9 mouse cellular contexts compared by ENCODE assay signal in the genomic region with DNA sequence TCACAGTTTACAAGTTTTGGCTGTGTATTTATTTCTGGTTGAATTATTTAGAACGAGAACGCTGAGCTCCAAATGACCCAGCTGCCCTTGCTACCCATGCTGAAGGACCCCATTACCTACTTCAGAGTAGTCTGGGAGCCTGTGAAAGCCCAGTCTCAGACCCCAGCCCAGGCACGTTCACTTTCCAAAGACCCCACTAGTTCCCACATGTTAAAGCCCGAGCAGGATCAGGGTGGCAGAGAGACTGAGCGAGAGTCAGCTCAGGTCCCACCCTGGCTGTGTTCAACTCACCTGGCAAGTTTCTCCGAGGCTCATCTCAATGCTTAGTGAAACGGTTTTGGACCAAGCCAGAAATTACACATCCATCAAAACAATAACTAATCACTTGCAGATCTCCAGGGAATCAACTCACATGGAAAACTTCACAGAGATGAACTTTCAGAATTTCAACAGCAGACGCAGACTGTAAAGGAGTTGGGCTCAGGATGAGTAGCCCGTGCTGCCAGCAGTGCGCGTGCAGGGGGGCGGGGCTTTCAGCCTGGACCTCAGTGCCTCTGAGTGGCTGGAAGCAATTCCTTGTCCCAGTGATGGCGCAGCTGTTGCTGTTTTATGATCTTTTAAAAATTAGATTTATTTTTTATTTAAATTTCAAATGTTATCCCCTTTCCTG. TPM values are rescaled to one million over a fixed set of nuclear protein-coding genes. Genes with fewer than 3 reads are reported as not detected.
A peak's percentile ranks its signal among the peaks of the same experiment; 100 is the strongest.
DNase-seq lines count a peak whose midpoint lies in the region; ATAC-seq and TF ChIP-seq lines count a peak whose summit lies in the region.
"Had no signal": no experiment of that assay in that cellular context is flagged by ENCODE, and none has a peak within 500 bp of the region (broad histone marks: within the 10 kb centered on the region; RNA-seq: fewer than 3 reads in every experiment).

No protein-coding gene starts in this region.

- TF ChIP-seq EP300 in ES-Bruce4 (IDR thresholded peaks at IDR 0.05; ENCODE audit: insufficient read depth, low read depth, low read length): no peak
- no peak for TF ChIP-seq EP300 in heart, postnatal 0 days (IDR thresholded peaks at IDR 0.05; ENCODE audit: low read depth)

- peak; percentile 52; the same call in 1 of the 2 replicates for ATAC-seq in heart, postnatal 0 days (ENCODE audit: insufficient read depth, low read depth)
- peak; percentile 76; the same call in 1 of the 2 replicates for ATAC-seq in kidney, postnatal 0 days (replicated peaks; ENCODE audit: low FRiP score, low read depth)

- H3K4me1 ChIP-seq in ES-Bruce4 (ENCODE audit: control insufficient read depth, insufficient read depth, low read length): no peaks in the 10 kb centered on the region
- H3K4me1 ChIP-seq in heart, postnatal 0 days (ENCODE audit: control insufficient read depth, insufficient read depth): peaks cover 5% of the 10 kb centered on the region; the same call in 1 of the 2 replicates
- no peaks in the 10 kb centered on the region; the same call in 1 of the 2 replicates for H3K4me1 ChIP-seq in kidney, postnatal 0 days (replicated peaks; ENCODE audit: insufficient read depth, low read length)

- TF ChIP-seq CTCF in ES-Bruce4 (IDR thresholded peaks at IDR 0.05; ENCODE audit: low read depth, low read length): no peak
- TF ChIP-seq CTCF in heart, postnatal 0 days (IDR thresholded peaks at IDR 0.05; ENCODE audit: low read depth): no peak
- no peak for TF ChIP-seq CTCF in kidney, postnatal 0 days (IDR thresholded peaks at IDR 0.05; ENCODE audit: low read depth)

- H3K27me3 ChIP-seq in ES-Bruce4 (ENCODE audit: control insufficient read depth, insufficient read depth, low read length, poor library complexity, severe bottlenecking): no peaks in the 10 kb centered on the region
- no peaks in the 10 kb centered on the region for H3K27me3 ChIP-seq in heart, postnatal 0 days (ENCODE audit: control insufficient read depth, insufficient read depth, low read length)
- no peaks in the 10 kb centered on the region for H3K27me3 ChIP-seq in kidney, postnatal 0 days (ENCODE audit: insufficient read depth, low read length)

- H3K9ac ChIP-seq in ES-Bruce4 (ENCODE audit: low read depth, poor library complexity, severe bottlenecking): peak overlapping the region; percentile 70
- H3K9ac ChIP-seq in heart, postnatal 0 days (replicated peaks; ENCODE audit: low read depth, low read length): peak overlapping the region; percentile 61
- peak overlapping the region; percentile 65 for H3K9ac ChIP-seq in kidney, postnatal 0 days (ENCODE audit: low read depth, low read length)

- no peaks in the 10 kb centered on the region for H3K9me3 ChIP-seq in ES-Bruce4 (replicated peaks; ENCODE audit: control insufficient read depth, insufficient read depth, low read length, poor library complexity, severe bottlenecking)
- no peaks in the 10 kb centered on the region for H3K9me3 ChIP-seq in heart, postnatal 0 days (replicated peaks; ENCODE audit: control insufficient read depth, low read length)
- H3K9me3 ChIP-seq in kidney, postnatal 0 days (replicated peaks; ENCODE audit: low read length): no peaks in the 10 kb centered on the region

- peak overlapping the region; percentile 94 for H3K4me2 ChIP-seq in heart, postnatal 0 days (ENCODE audit: low read depth, low read length)
- H3K4me2 ChIP-seq in kidney, postnatal 0 days (ENCODE audit: low read length): peak overlapping the region; percentile 78

- H3K4me3 ChIP-seq in ES-Bruce4 (ENCODE audit: low read depth, low read length): peak overlapping the region; percentile 87
- peak overlapping the region; percentile 66 for H3K4me3 ChIP-seq in heart, postnatal 0 days (ENCODE audit: low read depth, low read length)
- H3K4me3 ChIP-seq in kidney, postnatal 0 days (replicated peaks; ENCODE audit: low read depth, low read length): peak overlapping the region; percentile 54

- TF ChIP-seq POLR2A in ES-Bruce4 (IDR thresholded peaks at IDR 0.05; ENCODE audit: insufficient read depth, low read length): no peak

- H3K36me3 ChIP-seq in ES-Bruce4 (ENCODE audit: control insufficient read depth, insufficient read depth, low read length, poor library complexity, severe bottlenecking): peaks cover 4% of the 10 kb centered on the region
- H3K36me3 ChIP-seq in heart, postnatal 0 days (replicated peaks; ENCODE audit: control insufficient read depth, insufficient read depth, low read length): peaks cover 25% of the 10 kb centered on the region
- no peaks in the 10 kb centered on the region for H3K36me3 ChIP-seq in kidney, postnatal 0 days (ENCODE audit: insufficient read depth, low read length)

- peak overlapping the region; percentile 48 for H3K27ac ChIP-seq in ES-Bruce4 (ENCODE audit: insufficient read depth, low read length)
- peak overlapping the region; percentile 89 for H3K27ac ChIP-seq in heart, postnatal 0 days (ENCODE audit: low read depth)
- peak overlapping the region; percentile 84 for H3K27ac ChIP-seq in kidney, postnatal 0 days

- peak; percentile 26 to 37 for DNase-seq in adrenal gland, postnatal 4 days (ENCODE audit: low spot score in 2 of 2)
- DNase-seq in fibroblast of lung, adult 2 months (ENCODE audit: low read depth): peak; percentile 9
- DNase-seq in heart, postnatal 0 days (ENCODE audit: low spot score): peak; percentile 31
- DNase-seq in kidney, postnatal 0 days (ENCODE audit: low spot score): peak; percentile 46
- DNase-seq in lung, postnatal 36 days: peak; percentile 79
- DNase-seq in right cerebral cortex, postnatal 4 days: peak; percentile 13
- DNase-seq in frontal cortex, postnatal 25 days (ENCODE audit: low spot score in 2 of 2): no peak

- WGBS in heart, postnatal 0 days: 2% methylated on average over 13 of the region's 13 CpGs
- WGBS in kidney, postnatal 0 days: 3% methylated on average over 13 of the region's 13 CpGs

RNA-seq across cellular contexts. Expression of a gene that starts 0.8 kb away (rescaled TPM):
- polyA plus RNA-seq in ES-Bruce4 (2011; ENCODE audit: insufficient read depth, insufficient read length, low read depth, missing spikeins): 16.5 and 16.9 TPM in 2 replicates
- total RNA-seq in adrenal gland, postnatal 4 days (2021): 10 to 100 TPM; 80.9 to 92.1 TPM
- total RNA-seq in heart, postnatal 0 days (2014; rRNA removed; ENCODE audit: low replicate concordance): 58.1 and 67.8 TPM in 2 replicates
- 69.7 and 75.3 TPM in 2 replicates for polyA plus RNA-seq in heart, postnatal 0 days (2015; fragmentation: Nextera tagmentation; extraction: Ambion mirVana)
- polyA plus RNA-seq in kidney, postnatal 0 days (2015; fragmentation: Nextera tagmentation; extraction: Ambion mirVana): 30.4 and 30.6 TPM in 2 replicates

RNA-seq across cellular contexts. Expression of a gene that starts 27.3 kb away (rescaled TPM):
- 0.48 and 0.55 TPM in 2 replicates for polyA plus RNA-seq in ES-Bruce4 (2011; ENCODE audit: insufficient read depth, insufficient read length, low read depth, missing spikeins)
- total RNA-seq in adrenal gland, postnatal 4 days (2021): 100 to 1,000 TPM; 195 to 242 TPM
- total RNA-seq in heart, postnatal 0 days (2014; rRNA removed; ENCODE audit: low replicate concordance): 0.27 TPM in 1 of 2 replicates, not detected in the other
- 0.08 and 0.31 TPM in 2 replicates for polyA plus RNA-seq in heart, postnatal 0 days (2015; fragmentation: Nextera tagmentation; extraction: Ambion mirVana)
- polyA plus RNA-seq in kidney, postnatal 0 days (2015; fragmentation: Nextera tagmentation; extraction: Ambion mirVana): 32.5 and 37.4 TPM in 2 replicates
- total RNA-seq: layer of hippocampus, adult 18-20 months had no signal

RNA-seq across cellular contexts. Expression of a gene that starts 30.9 kb away (rescaled TPM):
- 4.0 and 4.8 TPM in 2 replicates for polyA plus RNA-seq in ES-Bruce4 (2011; ENCODE audit: insufficient read depth, insufficient read length, low read depth, missing spikeins)
- 10 to 100 TPM; 73.3 to 75.5 TPM for total RNA-seq in adrenal gland, postnatal 4 days (2021)
- 1.3 and 15.4 TPM in 2 replicates for total RNA-seq in heart, postnatal 0 days (2014; rRNA removed; ENCODE audit: low replicate concordance)
- polyA plus RNA-seq in heart, postnatal 0 days (2015; fragmentation: Nextera tagmentation; extraction: Ambion mirVana): 8.5 and 9.7 TPM in 2 replicates
- 14.7 and 14.9 TPM in 2 replicates for polyA plus RNA-seq in kidney, postnatal 0 days (2015; fragmentation: Nextera tagmentation; extraction: Ambion mirVana)

Comparison
In these comparisons a context has a peak if more than half of its experiments do, and no peak if none do; other contexts are left out.
1. DNase-seq: peak in adrenal gland, postnatal 4 days (2 of 2), fibroblast of lung, adult 2 months (single experiment), heart, postnatal 0 days (single experiment), kidney, postnatal 0 days (single experiment), lung, postnatal 36 days (single experiment) and right cerebral cortex, postnatal 4 days (single experiment); none in frontal cortex, postnatal 25 days (0 of 2).
2. RNA of a gene that starts 27.3 kb away (polyA plus RNA-seq): 32.5 to 37.4 TPM in kidney, postnatal 0 days; 0.48 to 0.55 TPM in ES-Bruce4 and 0.08 to 0.31 TPM in heart, postnatal 0 days; every median in the first group is over 10 times any median in the second.
3. Peak in every context shown above with its lines, with median percentiles within 50 percentile points of each other: H3K27ac ChIP-seq, H3K4me3 ChIP-seq and H3K9ac ChIP-seq.